Mouse (Mus musculus) olfactory bulb, adult 2 months (tissue): ENCODE data around the gene Ddx23.

Source experiments
- CTCF ChIP-seq: fragments of 200-500 bp; IDR thresholded peaks from 2 replicates; pipeline ENCODE4 v1.5.1; 2012; ENCODE audit warnings: low read depth, mild to moderate bottlenecking, low read length, moderate library complexity; ENCODE audit not compliant: insufficient read depth
- POLR2A ChIP-seq: fragments of 200-500 bp; IDR thresholded peaks from 2 replicates; pipeline ENCODE4 v1.6.1; 2012; ENCODE audit warnings: mild to moderate bottlenecking, low read depth, low read length, moderate library complexity; ENCODE audit not compliant: insufficient read depth

- TF ChIP-seq CTCF (no peak), POLR2A (no peak)
These were observed 18.9 kb upstream of the Ddx23 start for GRCm38 (mm10) chr15:98681633-98682032.
